Mouse (Mus musculus): ENCODE measurements around the gene Thoc5. TPM values are rescaled to one million over a fixed set of nuclear protein-coding genes. Genes with fewer than 3 reads are reported as not detected.

The Thoc5 gene
- total RNA-seq, 1 experiment, result 47.5 TPM

DNA sequence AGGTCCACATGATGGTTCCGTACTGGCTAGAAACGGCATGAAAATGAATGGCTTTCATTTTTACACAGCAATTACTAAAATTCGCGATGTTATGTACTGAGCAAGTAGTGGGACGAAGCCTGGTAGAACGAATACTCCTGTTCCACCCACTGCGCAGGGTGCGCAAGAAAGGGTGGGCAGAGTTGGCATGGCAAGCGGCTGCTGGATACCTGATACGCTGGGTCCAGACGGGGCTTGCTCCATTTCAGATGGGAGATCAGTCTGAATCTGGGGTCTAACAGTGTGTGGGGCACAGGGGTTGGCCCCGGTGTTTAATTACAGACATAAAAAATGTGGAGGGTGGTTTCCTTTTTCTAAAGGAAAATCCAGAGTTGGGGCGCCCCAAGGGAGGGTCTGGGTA, 51.4 kb downstream of the Thoc5 start:
- no peaks in the 10 kb centered on the region; a peak in 1 of 4 replicates for H3K4me1 ChIP-seq (ENCODE audit: control insufficient read depth in 2 of 2, insufficient read depth in 2 of 2, low read length in 2 of 2, poor library complexity in 1 of 2)
- H3K9me3 ChIP-seq (ENCODE audit: control insufficient read depth, insufficient read depth, low read depth, low read length), result no peaks in the 10 kb centered on the region
- DNase-seq (ENCODE audit: low read depth, low spot score), result no peak
- in situ Hi-C loops (cut with MboI; ENCODE audit: low sequenced_read_pairs in 2 of 2, unreplicated experiment in 2 of 2), result no loop called here
- peaks cover 12% of the 10 kb centered on the region for H3K36me3 ChIP-seq (ENCODE audit: control insufficient read depth, insufficient read depth, low read length, poor library complexity, severe bottlenecking)
- TF ChIP-seq CHD2 (IDR thresholded peaks at IDR 0.05; ENCODE audit: low read depth, low read length), result no peak
- no peak for TF ChIP-seq ZNF384 (IDR thresholded peaks at IDR 0.05; ENCODE audit: low read depth, low read length)
- H3K27ac ChIP-seq (ENCODE audit: insufficient read depth, low read depth, low read length, poor library complexity, severe bottlenecking), result no peak overlapping the region
- H3K9ac ChIP-seq (ENCODE audit: insufficient read depth, low read depth, low read length, poor library complexity, severe bottlenecking), result peak overlapping the region; percentile 67; the same call in 1 of the 2 replicates
- H3K4me3 ChIP-seq (ENCODE audit: insufficient read depth in 1 of 2, low read depth in 1 of 2, low read length in 2 of 2, poor library complexity in 1 of 2, severe bottlenecking in 1 of 2), result peak overlapping the region; percentile 68 to 77; a peak in 3 of 4 replicates

DNA sequence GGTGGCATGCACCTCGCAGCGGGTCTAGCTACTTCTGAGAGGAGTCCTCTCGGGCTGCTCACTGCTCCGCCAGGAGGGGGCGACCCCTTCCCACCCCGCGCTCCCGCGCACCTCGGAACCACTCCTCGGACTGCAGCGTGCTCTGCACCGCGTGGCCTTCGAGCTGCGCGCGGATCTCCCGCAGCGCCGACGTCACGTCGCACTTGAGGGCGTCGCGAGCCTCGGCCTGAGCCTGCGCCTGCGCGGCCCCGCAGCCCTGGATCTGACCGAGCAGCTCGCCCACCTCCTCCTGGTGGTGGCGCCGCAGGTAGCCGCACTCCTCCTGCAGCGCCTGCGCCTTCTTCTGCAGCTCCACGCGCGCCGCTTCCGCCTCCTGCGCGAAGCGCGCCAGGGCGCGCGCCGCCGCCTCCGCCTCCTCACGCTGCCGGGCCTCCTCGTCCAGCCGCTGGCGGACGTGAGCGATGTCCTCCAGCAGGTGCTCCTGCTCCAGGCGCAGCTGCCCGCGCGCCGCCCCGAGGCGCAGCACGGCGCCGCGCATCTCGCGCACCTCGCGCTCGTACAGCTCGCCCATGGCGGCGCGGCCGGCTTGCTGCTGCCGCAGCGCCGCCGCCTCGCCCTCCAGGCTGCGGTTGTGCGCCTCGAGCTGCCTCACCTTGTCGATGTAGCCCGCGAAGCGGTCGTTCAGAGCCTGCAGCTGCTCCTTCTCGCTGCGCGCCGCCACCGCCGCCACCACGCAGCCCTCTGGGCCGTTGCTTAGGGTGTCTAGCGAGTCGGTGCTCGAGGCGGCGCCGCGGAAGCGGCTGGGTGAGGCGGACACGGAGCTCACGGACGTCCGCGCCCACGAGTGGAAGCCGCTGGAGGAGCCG, 52.1 kb downstream of the Thoc5 start:
- in situ Hi-C loops (cut with MboI; ENCODE audit: low sequenced_read_pairs in 2 of 2, unreplicated experiment in 2 of 2), result no loop called here
- Histone ChIP-seq H3K9ac (ENCODE audit: insufficient read depth, low read depth, low read length, poor library complexity, severe bottlenecking) (peak overlapping the region; percentile 67), H3K9me3 (ENCODE audit: control insufficient read depth, insufficient read depth, low read depth, low read length) (no peaks in the 10 kb centered on the region), H3K36me3 (ENCODE audit: control insufficient read depth, insufficient read depth, low read length, poor library complexity, severe bottlenecking) (peaks cover 12% of the 10 kb centered on the region), H3K4me3 (ENCODE audit: insufficient read depth in 1 of 2, low read depth in 1 of 2, low read length in 2 of 2, poor library complexity in 1 of 2, severe bottlenecking in 1 of 2) (peak overlapping the region; percentile 68 to 77), H3K27ac (ENCODE audit: insufficient read depth, low read depth, low read length, poor library complexity, severe bottlenecking) (no peak overlapping the region), H3K4me1 (ENCODE audit: control insufficient read depth in 2 of 2, insufficient read depth in 2 of 2, low read length in 2 of 2, poor library complexity in 1 of 2) (no peaks in the 10 kb centered on the region; a peak in 1 of 4 replicates)
- TF ChIP-seq CHD2 (IDR thresholded peaks at IDR 0.05; ENCODE audit: low read depth, low read length) (no peak), HCFC1 (IDR thresholded peaks at IDR 0.05; ENCODE audit: borderline replicate concordance, insufficient read depth, low read length) (0 out of 2 replicates have a peak, but pooled peaks have one; percentile 48), ZC3H11A (IDR thresholded peaks at IDR 0.05; ENCODE audit: borderline replicate concordance, low read depth, low read length) (0 out of 2 replicates have a peak, but pooled peaks have one; percentile 8)
- peak; percentile 50 for DNase-seq (ENCODE audit: low read depth, low spot score)

DNA sequence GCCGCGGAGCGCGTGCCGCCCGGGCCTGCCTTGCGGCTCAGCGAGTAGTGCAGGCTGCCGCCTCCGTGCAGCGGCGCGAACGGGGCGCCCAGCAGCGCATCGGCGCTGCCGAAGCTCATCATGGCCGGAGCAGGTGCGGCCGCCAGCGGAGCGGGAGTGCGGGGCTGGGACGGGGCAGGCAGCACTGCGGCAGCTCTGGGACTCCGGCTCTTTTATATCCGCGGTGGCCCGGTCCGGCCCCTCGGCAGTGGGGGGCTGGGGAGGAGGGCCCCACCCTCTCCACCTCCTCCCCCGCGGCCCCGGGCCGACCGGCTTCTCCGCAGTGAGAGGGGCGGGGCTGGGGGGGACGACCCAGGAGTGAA, 52.7 kb downstream of the Thoc5 start, which contains the start of gene Nefh:
Gene Nefh, minus strand, starts transcription at position 252 of the 362 bp plus-strand sequence.
- Histone ChIP-seq H3K27ac (ENCODE audit: insufficient read depth, low read depth, low read length, poor library complexity, severe bottlenecking) (no peak within 1 kb of the TSS), H3K9ac (ENCODE audit: insufficient read depth, low read depth, low read length, poor library complexity, severe bottlenecking) (peak within 1 kb of the TSS; percentile 67), H3K9me3 (ENCODE audit: control insufficient read depth, insufficient read depth, low read depth, low read length) (no peaks in the 10 kb centered on the region), H3K4me3 (ENCODE audit: insufficient read depth in 1 of 2, low read depth in 1 of 2, low read length in 2 of 2, poor library complexity in 1 of 2, severe bottlenecking in 1 of 2) (peak within 1 kb of the TSS; percentile 68 to 77), H3K36me3 (ENCODE audit: control insufficient read depth, insufficient read depth, low read length, poor library complexity, severe bottlenecking) (peaks cover 9% of the 10 kb centered on the region), H3K4me1 (ENCODE audit: control insufficient read depth in 2 of 2, insufficient read depth in 2 of 2, low read length in 2 of 2, poor library complexity in 1 of 2) (peaks cover 0 to 2% of the 10 kb centered on the region in 2 experiments; a peak in 1 of 4 replicates)
- no peak for DNase-seq (ENCODE audit: low read depth, low spot score)
- in situ Hi-C loops (cut with MboI; ENCODE audit: low sequenced_read_pairs in 2 of 2, unreplicated experiment in 2 of 2), result no loop called here
- no peak for TF ChIP-seq ZC3H11A (IDR thresholded peaks at IDR 0.05; ENCODE audit: borderline replicate concordance, low read depth, low read length)
- TF ChIP-seq MAFK (IDR thresholded peaks at IDR 0.05; ENCODE audit: insufficient read depth, low read depth, low read length), result no peak

GRCm38 (mm10) chr11:4948792-4949191, 53.7 kb downstream of the Thoc5 start:
- no peak for DNase-seq (ENCODE audit: low read depth, low spot score)
- Histone ChIP-seq H3K9ac (ENCODE audit: insufficient read depth, low read depth, low read length, poor library complexity, severe bottlenecking) (no peak overlapping the region), H3K9me3 (ENCODE audit: control insufficient read depth, insufficient read depth, low read depth, low read length) (no peaks in the 10 kb centered on the region), H3K27ac (ENCODE audit: insufficient read depth, low read depth, low read length, poor library complexity, severe bottlenecking) (no peak overlapping the region), H3K36me3 (ENCODE audit: control insufficient read depth, insufficient read depth, low read length, poor library complexity, severe bottlenecking) (peaks cover 7% of the 10 kb centered on the region), H3K4me1 (ENCODE audit: control insufficient read depth in 2 of 2, insufficient read depth in 2 of 2, low read length in 2 of 2, poor library complexity in 1 of 2) (peaks cover 0 to 2% of the 10 kb centered on the region in 2 experiments; a peak in 1 of 4 replicates), H3K4me3 (ENCODE audit: insufficient read depth in 1 of 2, low read depth in 1 of 2, low read length in 2 of 2, poor library complexity in 1 of 2, severe bottlenecking in 1 of 2) (no peak overlapping the region)
- no peak for TF ChIP-seq MAFK (IDR thresholded peaks at IDR 0.05; ENCODE audit: insufficient read depth, low read depth, low read length)
- TF ChIP-seq ZNF384 (IDR thresholded peaks at IDR 0.05; ENCODE audit: low read depth, low read length), result no peak
- no peak for TF ChIP-seq CHD2 (IDR thresholded peaks at IDR 0.05; ENCODE audit: low read depth, low read length)
- TF ChIP-seq HCFC1 (IDR thresholded peaks at IDR 0.05; ENCODE audit: borderline replicate concordance, insufficient read depth, low read length), result no peak
- TF ChIP-seq ZC3H11A (IDR thresholded peaks at IDR 0.05; ENCODE audit: borderline replicate concordance, low read depth, low read length), result no peak
- in situ Hi-C loops (cut with MboI; ENCODE audit: low sequenced_read_pairs in 2 of 2, unreplicated experiment in 2 of 2), result no loop called here

Measured in ES-E14 (cell line).